ENCODE assay signal across 8 mouse cellular contexts in genomic region chr13:60084975-60085374, GRCm38 (mm10).
A peak's percentile ranks its signal among the peaks of the same experiment; 100 is the strongest.
DNase-seq lines count a peak whose midpoint lies in the region; ATAC-seq and TF ChIP-seq lines count a peak whose summit lies in the region.

No protein-coding gene starts in this region.

- no peaks in the 10 kb centered on the region for H3K36me3 ChIP-seq in lung, embryonic 14.5 days (ENCODE audit: insufficient read depth)
- no peaks in the 10 kb centered on the region for H3K36me3 ChIP-seq in forebrain, embryonic 15.5 days
- H3K36me3 ChIP-seq in intestine, embryonic 16.5 days (ENCODE audit: control insufficient read depth, insufficient read depth, low read length) = no peaks in the 10 kb centered on the region
- no peaks in the 10 kb centered on the region for H3K36me3 ChIP-seq in neural tube, embryonic 11.5 days (ENCODE audit: control insufficient read depth, insufficient read depth, low read length)

- peak; percentile 78 for DNase-seq in lung, embryonic 14.5 days
- no peak for DNase-seq in lung, adult 2 months
- peak; percentile 84 for DNase-seq in neural tube, embryonic 11.5 days (ENCODE audit: low spot score)
- no peak for DNase-seq in urinary bladder, postnatal 36 days (ENCODE audit: low spot score in 2 of 2)
- DNase-seq in spleen, postnatal 4 days (ENCODE audit: low spot score in 2 of 2) = no peak
- DNase-seq in thymus, adult 18-20 months = no peak

- ATAC-seq in lung, embryonic 14.5 days (ENCODE audit: insufficient read depth) = peak; percentile 42
- ATAC-seq in forebrain, embryonic 15.5 days (replicated peaks) = peak; percentile 67
- ATAC-seq in intestine, embryonic 16.5 days = peak; percentile 42; the same call in 1 of the 2 replicates
- peak; percentile 81 for ATAC-seq in neural tube, embryonic 11.5 days (ENCODE audit: insufficient read depth, low FRiP score, low TSS enrichment)

- H3K4me1 ChIP-seq in lung, embryonic 14.5 days (ENCODE audit: insufficient read depth) = peaks cover 19% of the 10 kb centered on the region
- H3K4me1 ChIP-seq in lung, adult 2 months (ENCODE audit: control insufficient read depth, insufficient read depth, low read length) = 0 out of 2 replicates have a peak, but pooled peaks cover 2% of the 10 kb centered on the region
- peaks cover 14% of the 10 kb centered on the region for H3K4me1 ChIP-seq in forebrain, embryonic 15.5 days
- H3K4me1 ChIP-seq in intestine, embryonic 16.5 days (ENCODE audit: control insufficient read depth, insufficient read depth, low read length) = no peaks in the 10 kb centered on the region
- H3K4me1 ChIP-seq in neural tube, embryonic 11.5 days (ENCODE audit: control insufficient read depth, insufficient read depth, low read length) = peaks cover 9% of the 10 kb centered on the region; the same call in 1 of the 2 replicates

- H3K4me2 ChIP-seq in lung, embryonic 14.5 days = peak overlapping the region; percentile 39; the same call in 1 of the 2 replicates
- H3K4me2 ChIP-seq in forebrain, embryonic 15.5 days (replicated peaks) = peak overlapping the region; percentile 31
- no peak overlapping the region for H3K4me2 ChIP-seq in intestine, embryonic 16.5 days (ENCODE audit: low read depth, low read length)
- peak overlapping the region; percentile 28 for H3K4me2 ChIP-seq in neural tube, embryonic 11.5 days (ENCODE audit: low read depth)

- no peak overlapping the region for H3K9ac ChIP-seq in lung, embryonic 14.5 days
- no peak overlapping the region for H3K9ac ChIP-seq in forebrain, embryonic 15.5 days (replicated peaks)
- no peak overlapping the region for H3K9ac ChIP-seq in intestine, embryonic 16.5 days (ENCODE audit: low read depth, low read length)
- no peak overlapping the region for H3K9ac ChIP-seq in neural tube, embryonic 11.5 days (ENCODE audit: low read length)

- H3K27ac ChIP-seq in lung, embryonic 14.5 days (ENCODE audit: low read depth) = no peak overlapping the region
- H3K27ac ChIP-seq in forebrain, embryonic 15.5 days (replicated peaks) = peak overlapping the region; percentile 43
- no peak overlapping the region for H3K27ac ChIP-seq in intestine, embryonic 16.5 days (ENCODE audit: low read length)
- H3K27ac ChIP-seq in neural tube, embryonic 11.5 days (ENCODE audit: low read depth, low read length) = no peak overlapping the region

- no peak for TF ChIP-seq POLR2A in lung, adult 2 months (IDR thresholded peaks at IDR 0.05; ENCODE audit: borderline replicate concordance, extremely low read depth, low read depth, low read length)

- H3K4me3 ChIP-seq in lung, embryonic 14.5 days (ENCODE audit: low read depth, low read length) = no peak overlapping the region
- H3K4me3 ChIP-seq in lung, adult 2 months (replicated peaks; ENCODE audit: extremely low read depth, low read depth, low read length) = no peak overlapping the region
- no peak overlapping the region for H3K4me3 ChIP-seq in forebrain, embryonic 15.5 days
- no peak overlapping the region for H3K4me3 ChIP-seq in intestine, embryonic 16.5 days (ENCODE audit: low read length)
- H3K4me3 ChIP-seq in neural tube, embryonic 11.5 days (ENCODE audit: low read depth, low read length) = no peak overlapping the region

- H3K27me3 ChIP-seq in lung, embryonic 14.5 days (ENCODE audit: insufficient read depth, low read length) = no peaks in the 10 kb centered on the region
- H3K27me3 ChIP-seq in forebrain, embryonic 15.5 days = no peaks in the 10 kb centered on the region
- no peaks in the 10 kb centered on the region for H3K27me3 ChIP-seq in intestine, embryonic 16.5 days (replicated peaks; ENCODE audit: control insufficient read depth, insufficient read depth, low read length)
- no peaks in the 10 kb centered on the region for H3K27me3 ChIP-seq in neural tube, embryonic 11.5 days (ENCODE audit: control insufficient read depth, insufficient read depth, low read length)

- no peaks in the 10 kb centered on the region for H3K9me3 ChIP-seq in lung, embryonic 14.5 days (ENCODE audit: low read depth, low read length)
- H3K9me3 ChIP-seq in forebrain, embryonic 15.5 days = no peaks in the 10 kb centered on the region
- no peaks in the 10 kb centered on the region; the same call in 1 of the 2 replicates for H3K9me3 ChIP-seq in intestine, embryonic 16.5 days (ENCODE audit: control insufficient read depth, low read length)
- H3K9me3 ChIP-seq in neural tube, embryonic 11.5 days (ENCODE audit: control insufficient read depth, low read length) = no peaks in the 10 kb centered on the region

- no peak for TF ChIP-seq CTCF in lung, embryonic 14.5 days (IDR thresholded peaks at IDR 0.05; ENCODE audit: low read depth)
- TF ChIP-seq CTCF in lung, adult 2 months (IDR thresholded peaks at IDR 0.05; ENCODE audit: insufficient read depth, low read length) = no peak

- 15% methylated on average over 12 of the region's 12 CpGs for WGBS in lung, embryonic 14.5 days
- 30% methylated on average over 12 of the region's 12 CpGs for WGBS in lung, adult 2 months
- 6% methylated on average over 12 of the region's 12 CpGs for WGBS in forebrain, embryonic 15.5 days
- WGBS in intestine, embryonic 16.5 days = 29% methylated on average over 12 of the region's 12 CpGs
- 14% methylated on average over 12 of the region's 12 CpGs for WGBS in neural tube, embryonic 11.5 days

Comparison
In these comparisons a context has a peak if more than half of its experiments do, and no peak if none do; other contexts are left out.
1. DNase-seq: peak in lung, embryonic 14.5 days (single experiment) and neural tube, embryonic 11.5 days (single experiment); none in lung, adult 2 months (single experiment), urinary bladder, postnatal 36 days (0 of 2), spleen, postnatal 4 days (0 of 2) and thymus, adult 18-20 months (0 of 2).
2. Peak in every context shown above with its lines, with median percentiles within 50 percentile points of each other: ATAC-seq.